Mouse (Mus musculus) ES-Bruce4 (cell line): ENCODE results near the gene Fryl. TPM values are rescaled to one million over a fixed set of nuclear protein-coding genes. Genes with fewer than 3 reads are reported as not detected.

ENCODE experiments used
- H3K27ac ChIP-seq: 2 replicates; pipeline ENCODE4 v1.5.1; 2012; ENCODE audit warnings: low read length, inconsistent platforms; ENCODE audit not compliant: insufficient read depth
- H3K27me3 ChIP-seq: 2 replicates; pipeline ENCODE4 v1.6.1; 2012; ENCODE audit warnings: mild to moderate bottlenecking, low read length, inconsistent platforms; ENCODE audit not compliant: control insufficient read depth, poor library complexity, insufficient read depth, severe bottlenecking
- H3K36me3 ChIP-seq: 2 replicates; pipeline ENCODE4 v1.6.1; 2012; ENCODE audit warnings: inconsistent platforms, mild to moderate bottlenecking, low read length, moderate library complexity; ENCODE audit not compliant: control insufficient read depth, poor library complexity, insufficient read depth, severe bottlenecking
- H3K4me1 ChIP-seq: one replicate; pipeline ENCODE4 v1.8.1; 2011; ENCODE audit warnings: low read length; ENCODE audit not compliant: control insufficient read depth, insufficient read depth
- H3K4me3 ChIP-seq: 2 replicates; pipeline ENCODE4 v1.5.1; 2011; ENCODE audit warnings: low read depth, mild to moderate bottlenecking, low read length
- H3K9ac ChIP-seq: 2 replicates; pipeline ENCODE4 v1.6.1; 2012; ENCODE audit warnings: low read depth, mild to moderate bottlenecking, inconsistent platforms; ENCODE audit not compliant: poor library complexity, severe bottlenecking
- H3K9me3 ChIP-seq: replicated peaks from 2 replicates; pipeline ENCODE4 v1.6.1; 2012; ENCODE audit warnings: mild to moderate bottlenecking, low read length, inconsistent platforms; ENCODE audit not compliant: control insufficient read depth, poor library complexity, insufficient read depth, severe bottlenecking
- CTCF ChIP-seq: IDR thresholded peaks from one replicate; pipeline ENCODE4 v1.8.1; 2011; ENCODE audit warnings: low read depth, low read length
- EP300 ChIP-seq: IDR thresholded peaks from 2 replicates; pipeline ENCODE4 v1.6.1; 2011; ENCODE audit warnings: low read depth, low read length; ENCODE audit not compliant: insufficient read depth
- POLR2A ChIP-seq: IDR thresholded peaks from one replicate; pipeline ENCODE4 v1.8.1; 2011; ENCODE audit warnings: low read length; ENCODE audit not compliant: insufficient read depth
- polyA plus RNA-seq: library from polyadenylated mRNA; stranded (reverse); fragments of >200 nt; gene quantifications from 2 replicates; pipeline ENCODE4 v1.2.4, GENCODE M21; 2011; ENCODE audit warnings: low read depth; ENCODE audit not compliant: missing spikeins, insufficient read depth, insufficient read length

The Fryl gene
- polyA plus RNA-seq, 1 experiment = 94.8 TPM

DNA sequence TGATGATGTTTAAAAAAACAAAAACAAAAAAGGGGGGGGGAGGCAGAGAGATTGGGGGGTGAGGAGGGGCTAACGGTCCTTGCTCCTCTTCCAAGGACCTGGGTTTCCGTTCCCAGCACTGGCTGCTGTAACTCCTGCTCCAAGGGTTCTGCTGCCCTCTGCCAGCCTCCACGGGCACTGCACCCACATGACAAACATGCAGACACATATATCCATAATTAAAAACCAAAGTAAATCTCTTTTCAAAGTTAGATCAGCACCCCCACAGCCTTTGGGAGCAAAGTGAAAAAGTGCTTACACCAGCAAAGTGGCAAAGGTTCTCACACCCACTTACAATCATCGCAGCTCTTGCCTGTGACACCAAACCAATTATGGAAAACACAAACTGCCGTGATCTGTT, 57.7 kb downstream of the Fryl start:
- Histone ChIP-seq H3K27ac (no peak overlapping the region), H3K9me3 (no peaks in the 10 kb centered on the region), H3K27me3 (no peaks in the 10 kb centered on the region), H3K4me3 (no peak overlapping the region), H3K4me1 (no peaks in the 10 kb centered on the region), H3K9ac (no peak overlapping the region), H3K36me3 (no peaks in the 10 kb centered on the region)
- TF ChIP-seq EP300 (no peak), POLR2A (no peak), CTCF (peak; percentile 67)

- TF ChIP-seq CTCF (no peak), EP300 (no peak), POLR2A (no peak)
- Histone ChIP-seq H3K9me3 (no peaks in the 10 kb centered on the region), H3K36me3 (no peaks in the 10 kb centered on the region), H3K4me1 (no peaks in the 10 kb centered on the region), H3K27me3 (no peaks in the 10 kb centered on the region), H3K4me3 (no peak overlapping the region), H3K27ac (no peak overlapping the region), H3K9ac (no peak overlapping the region)
Measured at GRCm38 (mm10) chr5:73197796-73198195, 58.6 kb downstream of the Fryl start.

GRCm38 (mm10) chr5:73194740-73195139, 61.7 kb downstream of the Fryl start:
- Histone ChIP-seq H3K9ac (no peak overlapping the region), H3K36me3 (no peaks in the 10 kb centered on the region), H3K4me1 (no peaks in the 10 kb centered on the region), H3K27me3 (no peaks in the 10 kb centered on the region), H3K9me3 (no peaks in the 10 kb centered on the region), H3K27ac (no peak overlapping the region), H3K4me3 (no peak overlapping the region)
- TF ChIP-seq CTCF (no peak), EP300 (no peak), POLR2A (no peak)

GRCm38 (mm10) chr5:73194083-73194570, 62.3 kb downstream of the Fryl start:
- Histone ChIP-seq H3K9ac (no peak overlapping the region), H3K27me3 (no peaks in the 10 kb centered on the region), H3K4me3 (no peak overlapping the region), H3K4me1 (peaks cover under 1% of the 10 kb centered on the region), H3K27ac (no peak overlapping the region), H3K36me3 (no peaks in the 10 kb centered on the region), H3K9me3 (no peaks in the 10 kb centered on the region)
- TF ChIP-seq EP300 (no peak), CTCF (peak; percentile 51)

DNA sequence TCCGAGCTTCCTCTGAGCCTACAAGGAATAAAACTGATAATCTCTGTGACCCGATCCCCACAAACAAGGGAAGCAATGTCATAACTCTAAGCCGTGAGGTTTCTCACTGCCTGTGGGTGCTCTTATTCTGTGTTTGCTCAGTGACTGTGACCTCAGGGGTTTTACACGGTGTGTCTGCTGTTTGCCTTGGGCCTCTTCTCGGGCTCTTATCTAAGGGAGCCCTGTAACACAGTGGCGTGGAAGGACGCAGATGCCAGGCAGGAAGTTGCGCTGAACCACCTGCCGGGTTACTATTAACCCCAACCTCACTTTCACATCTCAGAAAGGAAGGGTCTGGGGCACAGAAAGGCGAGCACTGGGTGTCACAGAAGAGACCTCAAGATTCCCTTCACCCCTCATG, 62.8 kb downstream of the Fryl start:
- TF ChIP-seq CTCF (no peak), POLR2A (no peak)
- no peak overlapping the region for H3K9ac ChIP-seq
- no peak overlapping the region for H3K4me3 ChIP-seq
- no peaks in the 10 kb centered on the region for H3K36me3 ChIP-seq
- H3K9me3 ChIP-seq = no peaks in the 10 kb centered on the region
- peaks cover 3% of the 10 kb centered on the region for H3K4me1 ChIP-seq
- H3K27ac ChIP-seq = no peak overlapping the region
- H3K27me3 ChIP-seq = no peaks in the 10 kb centered on the region

- TF ChIP-seq POLR2A (no peak), CTCF (no peak), EP300 (no peak)
- no peak overlapping the region for H3K27ac ChIP-seq
- H3K27me3 ChIP-seq = no peaks in the 10 kb centered on the region
- H3K4me3 ChIP-seq = no peak overlapping the region
- no peak overlapping the region for H3K9ac ChIP-seq
- H3K4me1 ChIP-seq = peaks cover 3% of the 10 kb centered on the region
- no peaks in the 10 kb centered on the region for H3K36me3 ChIP-seq
- H3K9me3 ChIP-seq = no peaks in the 10 kb centered on the region
Measured at GRCm38 (mm10) chr5:73192870-73193576, 63.4 kb downstream of the Fryl start.
